Mouse (Mus musculus) lung, adult 2 months (tissue): ENCODE data around the gene Pld2. TPM values are rescaled to one million over a fixed set of nuclear protein-coding genes. Genes with fewer than 3 reads are reported as not detected.

ENCODE experiments used
- DNase-seq: peaks from one replicate; pipeline ENCODE4 v3.0.0; 2022
- H3K4me1 ChIP-seq: fragments of 200-500 bp; 2 replicates; pipeline ENCODE4 v1.6.1; 2011; ENCODE audit warnings: low read length; ENCODE audit not compliant: control insufficient read depth, insufficient read depth
- H3K4me3 ChIP-seq: fragments of 200-500 bp; replicated peaks from 2 replicates; pipeline ENCODE3; 2011; ENCODE audit warnings: low read depth, mild to moderate bottlenecking, control low read depth, low read length; ENCODE audit errors: extremely low read depth
- CTCF ChIP-seq: fragments of 200-500 bp; IDR thresholded peaks from 2 replicates; pipeline ENCODE4 v1.5.1; 2011; ENCODE audit warnings: mild to moderate bottlenecking, low read length, control low read depth; ENCODE audit not compliant: insufficient read depth
- POLR2A ChIP-seq: fragments of 200-500 bp; IDR thresholded peaks from 2 replicates; pipeline ENCODE4 v1.6.1; 2011; ENCODE audit warnings: low read depth, mild to moderate bottlenecking, control low read depth, low read length, borderline replicate concordance; ENCODE audit errors: extremely low read depth
- WGBS: fragments of 180-500 bp; shearing (Covaris S2); methylation state at CpG from one replicate; pipeline ENCODE4 v1.1.7; 2018; 5-methylcytosine and 5-hydroxymethylcytosine counted together
- polyA plus RNA-seq: library from polyadenylated mRNA; depleted of rRNA; stranded (reverse); fragments of >200 nt; gene quantifications from 2 replicates; pipeline ENCODE4 v1.2.3, GENCODE M21; 2012; rRNA removed

Gene Pld2
- polyA plus RNA-seq: 32.4 and 47.2 TPM in 2 replicates

DNA sequence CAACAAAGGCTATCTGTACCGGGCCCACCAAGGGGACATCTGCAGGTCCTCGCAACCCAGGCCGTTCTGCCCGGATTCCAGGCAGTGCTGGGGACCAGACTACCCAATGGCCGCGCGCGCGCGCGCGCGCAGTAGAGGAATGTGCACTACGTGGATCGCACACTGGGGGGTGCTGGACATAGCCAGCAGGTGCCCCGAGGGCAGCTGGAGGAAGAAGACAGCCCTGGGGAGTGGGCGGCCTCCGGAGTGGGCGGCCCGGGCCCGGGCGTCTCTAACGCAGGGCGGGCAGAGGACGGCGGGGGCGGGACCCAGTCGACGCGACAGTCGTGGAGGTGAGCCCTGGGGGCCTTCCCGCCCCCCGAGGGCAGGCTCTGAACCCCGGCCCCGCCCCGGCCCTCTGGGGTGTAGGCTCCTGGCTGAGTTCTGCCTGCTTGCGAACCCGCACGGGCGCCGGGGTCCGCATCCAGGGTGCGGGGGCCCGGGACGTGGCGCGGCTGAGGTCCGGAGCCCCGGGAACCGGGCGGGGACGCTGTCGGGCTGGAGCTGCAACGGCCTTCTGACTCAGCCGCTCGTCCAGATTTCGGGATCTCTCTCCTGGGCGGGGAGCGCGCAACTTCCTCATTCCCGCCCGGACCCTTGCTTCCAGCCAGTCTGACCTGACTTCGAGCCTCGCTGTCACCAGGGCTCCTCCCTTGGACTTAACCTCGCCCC, at the start of gene Pld2:
Pld2 (plus strand) TSS at position 188 of the 711 bp plus-strand sequence.
- Histone ChIP-seq H3K4me1 (no peaks in the 10 kb centered on the region; the same call in 1 of the 2 replicates), H3K4me3 (peak within 1 kb of the TSS; percentile 70)
- under 1% methylated on average over 62 of the region's 65 CpGs for WGBS
- DNase-seq: peak; percentile 89
- TF ChIP-seq POLR2A (peak; percentile 59; the same call in 1 of the 2 replicates), CTCF (peak; percentile 57)

DNA sequence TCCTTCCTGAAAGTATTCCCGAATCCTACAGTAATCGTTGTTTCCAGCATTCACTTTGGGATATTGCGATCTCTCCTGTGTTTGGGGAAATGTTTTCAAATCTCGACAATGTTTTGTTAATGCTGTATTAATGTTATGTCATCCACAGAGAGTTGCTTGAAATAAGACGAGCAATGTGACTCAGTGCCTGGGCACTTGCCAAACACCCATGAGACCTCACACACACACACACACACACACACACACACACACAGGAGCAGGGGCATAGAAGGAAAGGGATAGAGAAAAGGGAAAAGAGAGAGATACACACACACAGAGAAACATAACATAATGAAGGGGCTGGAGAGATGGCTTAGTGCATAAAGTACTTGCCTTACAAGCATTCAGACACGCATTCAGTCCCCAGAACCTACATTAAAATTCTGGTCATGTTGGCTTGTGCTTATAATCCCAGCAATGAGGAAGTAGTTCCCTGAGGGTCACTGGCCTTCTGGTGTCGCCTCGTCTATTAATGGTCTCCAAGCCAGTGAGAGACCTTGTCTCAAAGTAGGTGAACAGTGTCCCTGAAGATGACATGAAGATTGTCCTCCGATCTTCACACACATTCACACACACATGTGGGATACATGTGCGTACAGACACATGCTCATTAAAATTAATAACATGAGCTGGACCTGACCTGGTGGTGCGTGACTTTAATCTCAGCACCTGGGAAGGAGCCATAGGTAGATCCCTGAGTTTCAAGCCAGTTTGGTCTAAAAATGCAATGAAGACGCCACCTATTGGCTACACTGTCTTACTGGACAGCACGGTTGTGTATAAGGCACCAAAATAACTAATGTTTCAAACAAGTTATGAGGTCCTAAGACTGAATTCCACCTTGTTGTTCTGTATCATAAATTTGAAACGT, 40.0 kb upstream of the Pld2 start:
- TF ChIP-seq POLR2A: no peak
- TF ChIP-seq CTCF: peak; percentile 12; the same call in 1 of the 2 replicates
- Histone ChIP-seq H3K4me1 (no peaks in the 10 kb centered on the region), H3K4me3 (no peak overlapping the region)
- DNase-seq: no peak
- WGBS: 57% methylated on average over 14 of the region's 14 CpGs

DNA sequence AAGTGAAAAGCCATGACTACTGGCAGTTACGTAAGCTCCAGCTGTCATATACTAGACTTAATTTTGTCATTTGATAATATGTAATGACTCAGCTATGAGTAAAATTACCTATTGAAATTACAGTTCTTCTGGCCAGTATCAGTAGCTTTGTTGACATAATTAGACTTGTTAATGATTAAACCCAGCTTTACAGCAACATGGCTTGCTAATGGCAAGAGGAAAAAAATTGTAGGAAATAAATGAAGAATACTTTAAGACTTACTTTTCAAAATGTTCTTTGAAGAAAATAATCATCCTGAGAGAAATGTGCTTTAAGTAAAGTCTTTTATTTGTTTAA, 39.4 kb upstream of the Pld2 start:
- no peaks in the 10 kb centered on the region for H3K4me1 ChIP-seq
- no peak for DNase-seq
- 75% methylated on average over 1 of the region's 1 CpGs for WGBS
- TF ChIP-seq CTCF (no peak), POLR2A (no peak)
- H3K4me3 ChIP-seq: no peak overlapping the region

DNA sequence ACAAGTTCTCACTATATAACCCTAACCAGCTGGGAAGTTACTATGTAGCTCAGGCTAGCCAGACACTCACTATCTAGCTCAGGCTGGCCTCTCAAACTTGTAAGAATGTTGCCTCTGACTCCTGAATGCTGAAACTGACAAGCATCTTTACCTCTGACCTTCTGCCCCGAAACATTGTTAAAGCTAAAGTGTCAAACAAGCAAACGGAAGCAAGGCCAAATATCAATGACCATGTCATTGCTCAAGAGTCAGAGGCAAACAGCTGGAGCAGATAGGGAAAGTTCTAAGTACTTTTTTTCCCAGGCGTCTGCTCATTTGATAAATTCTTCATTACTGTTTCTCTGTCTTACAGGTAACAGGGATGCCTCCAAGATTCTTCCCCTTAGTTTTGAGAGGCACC, 37.8 kb upstream of the Pld2 start:
- 44% methylated on average over 3 of the region's 3 CpGs for WGBS
- no peak for DNase-seq
- TF ChIP-seq POLR2A (no peak), CTCF (no peak)
- no peak overlapping the region for H3K4me3 ChIP-seq
- H3K4me1 ChIP-seq: peaks cover 2% of the 10 kb centered on the region; the same call in 1 of the 2 replicates

DNA sequence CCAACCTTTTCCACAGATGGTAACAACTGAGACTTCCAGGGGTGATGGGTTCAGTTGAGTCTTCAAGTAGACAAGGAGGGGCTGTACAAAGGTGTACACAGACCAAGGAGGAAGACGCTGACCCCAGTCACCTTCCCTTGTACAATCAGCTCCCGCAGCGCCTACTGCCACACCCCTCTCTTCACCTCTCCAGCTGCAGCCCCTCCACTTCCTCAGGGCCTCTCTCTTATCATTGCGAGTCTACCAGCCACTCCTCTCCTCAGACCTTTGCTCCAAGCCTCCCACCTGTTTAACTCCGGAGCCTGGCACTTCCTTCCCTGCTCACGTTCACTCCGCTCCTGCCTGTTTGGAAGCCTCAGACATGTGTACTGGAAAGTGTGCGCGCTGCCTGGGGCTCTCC, 34.9 kb upstream of the Pld2 start, which contains the start of gene Tm4sf5:
Tm4sf5 (plus strand) TSS at position 275 of the 400 bp plus-strand sequence.
- no peak for TF ChIP-seq POLR2A
- TF ChIP-seq CTCF: no peak
- Histone ChIP-seq H3K4me3 (no peak within 1 kb of the TSS), H3K4me1 (peaks cover 2% of the 10 kb centered on the region; the same call in 1 of the 2 replicates)
- no peak for DNase-seq
- WGBS: 46% methylated on average over 9 of the region's 9 CpGs

DNA sequence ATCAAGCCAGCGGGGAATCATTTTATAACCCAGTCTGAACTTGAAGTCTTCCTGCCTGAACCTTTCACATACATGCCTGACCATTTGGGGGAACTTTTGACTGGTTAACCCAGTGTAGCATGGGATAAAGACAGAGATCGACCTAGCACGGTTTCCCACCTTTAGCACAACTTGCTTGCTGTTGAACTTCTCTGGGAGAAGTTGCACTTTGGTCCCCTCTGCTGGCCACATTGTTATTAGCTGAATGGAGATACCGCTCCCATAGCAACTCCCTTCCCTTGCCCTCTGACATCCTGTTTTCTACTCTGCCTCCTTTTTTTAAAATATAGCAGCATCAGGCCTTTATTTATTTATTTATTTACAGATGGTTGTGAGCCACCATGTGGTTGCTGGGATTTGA, 33.5 kb upstream of the Pld2 start:
- Histone ChIP-seq H3K4me1 (peaks cover 2% of the 10 kb centered on the region; the same call in 1 of the 2 replicates), H3K4me3 (no peak overlapping the region)
- DNase-seq: peak; percentile 64
- TF ChIP-seq CTCF: peak; percentile 59
- TF ChIP-seq POLR2A: no peak
- WGBS: 14% methylated on average over 4 of the region's 4 CpGs

DNA sequence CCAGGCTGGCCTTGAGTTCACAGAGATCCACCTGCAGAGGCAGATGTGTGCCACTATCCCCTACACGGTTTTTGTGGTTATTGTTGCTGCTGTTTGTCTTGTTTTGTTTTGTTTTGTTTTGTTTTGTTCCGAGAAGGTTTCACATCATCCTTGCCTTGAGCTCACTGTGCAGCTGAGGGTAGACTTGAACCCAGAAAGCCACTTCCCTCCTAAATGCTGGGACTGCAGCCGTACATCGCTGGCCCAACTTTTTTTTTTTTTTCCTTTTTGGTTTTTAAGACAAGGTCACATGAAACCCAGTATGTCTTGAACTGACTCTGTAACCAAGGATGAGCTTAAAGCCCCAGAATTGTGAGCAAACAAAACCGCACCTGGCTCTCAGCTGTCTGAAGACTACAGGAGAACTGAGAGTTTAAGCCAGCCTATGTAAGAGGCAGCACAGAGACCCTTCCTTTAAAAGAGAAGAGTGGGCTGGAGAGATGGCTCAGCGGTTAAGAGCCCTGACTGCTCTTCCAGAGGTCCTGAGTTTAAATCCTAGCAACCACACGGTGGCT, 32.8 kb upstream of the Pld2 start:
- no peak for DNase-seq
- 68% methylated on average over 7 of the region's 7 CpGs for WGBS
- TF ChIP-seq POLR2A: no peak
- no peak for TF ChIP-seq CTCF
- Histone ChIP-seq H3K4me1 (peaks cover 2% of the 10 kb centered on the region; the same call in 1 of the 2 replicates), H3K4me3 (no peak overlapping the region)

DNA sequence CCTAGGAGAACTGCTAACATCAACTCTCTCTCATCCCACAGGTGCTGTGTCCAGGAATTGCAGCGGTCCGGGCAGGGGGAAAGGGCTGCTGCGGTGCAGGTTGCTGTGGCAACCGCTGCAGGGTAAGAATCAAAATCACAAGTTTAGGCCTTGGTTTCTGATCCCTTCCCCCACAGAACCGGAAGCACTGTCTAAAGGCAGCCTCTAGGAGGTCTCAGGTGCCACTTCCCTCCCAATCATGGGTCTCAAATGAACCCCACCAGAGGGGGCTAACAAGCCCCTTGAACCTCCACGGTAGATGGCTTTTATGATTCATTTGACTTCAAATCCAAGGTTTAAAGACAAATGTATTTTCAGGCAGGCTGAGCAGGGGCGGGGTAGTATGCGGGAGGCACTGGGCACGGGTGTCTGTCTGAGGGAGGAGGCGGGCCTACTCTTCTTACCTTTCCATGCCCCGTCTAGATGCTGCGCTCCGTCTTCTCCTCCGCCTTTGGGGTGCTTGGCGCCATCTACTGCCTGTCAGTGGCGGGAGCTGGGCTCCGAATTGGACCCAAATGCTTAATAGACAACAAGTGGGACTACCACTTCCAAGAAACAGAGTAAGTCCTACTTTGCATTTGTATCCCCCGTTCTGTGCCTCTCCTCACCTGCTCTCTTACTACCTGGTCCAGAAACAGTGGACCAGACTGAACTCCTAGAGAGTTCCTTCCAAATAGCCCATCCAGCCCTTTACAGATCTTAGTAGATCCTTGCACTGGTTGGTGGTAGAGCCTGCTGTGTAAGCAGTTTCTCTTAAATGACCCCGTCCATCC, 29.9 kb upstream of the Pld2 start:
- H3K4me1 ChIP-seq: peaks cover 2% of the 10 kb centered on the region; the same call in 1 of the 2 replicates
- 9% methylated on average over 19 of the region's 19 CpGs for WGBS
- TF ChIP-seq CTCF (peak; percentile 65), POLR2A (no peak)
- DNase-seq: no peak
- H3K4me3 ChIP-seq: no peak overlapping the region

DNA sequence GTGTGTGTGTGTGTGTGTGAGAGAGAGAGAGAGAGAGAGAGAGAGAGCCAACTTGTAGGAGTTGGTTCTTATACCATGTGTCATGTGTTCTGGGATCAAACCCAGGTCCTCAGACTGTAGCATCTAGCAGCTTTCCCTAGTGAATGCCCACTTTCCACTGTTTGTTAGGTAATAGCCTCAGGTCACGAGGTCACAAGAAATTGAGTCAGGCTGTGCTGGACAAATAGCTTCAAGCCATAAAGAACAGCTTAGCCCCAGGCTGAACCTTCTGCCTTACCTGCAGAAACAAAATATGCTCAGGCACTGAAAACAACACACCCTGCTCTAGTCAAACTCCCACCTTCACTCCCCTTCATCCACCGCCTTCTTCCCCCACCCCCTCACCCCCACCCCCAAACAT, 28.6 kb upstream of the Pld2 start:
- 66% methylated on average over 2 of the region's 2 CpGs for WGBS
- no peak for DNase-seq
- TF ChIP-seq CTCF: no peak
- no peak for TF ChIP-seq POLR2A
- H3K4me3 ChIP-seq: no peak overlapping the region
- peaks cover 1% of the 10 kb centered on the region; the same call in 1 of the 2 replicates for H3K4me1 ChIP-seq
